Mouse (Mus musculus): ENCODE results near the gene Gm14496.
"Not testable (repeated sequence)": the region's sequence is repeated elsewhere in the genome, so short reads cannot be mapped to it uniquely, and the experiment has no call there.

Gm14496 gene

DNA sequence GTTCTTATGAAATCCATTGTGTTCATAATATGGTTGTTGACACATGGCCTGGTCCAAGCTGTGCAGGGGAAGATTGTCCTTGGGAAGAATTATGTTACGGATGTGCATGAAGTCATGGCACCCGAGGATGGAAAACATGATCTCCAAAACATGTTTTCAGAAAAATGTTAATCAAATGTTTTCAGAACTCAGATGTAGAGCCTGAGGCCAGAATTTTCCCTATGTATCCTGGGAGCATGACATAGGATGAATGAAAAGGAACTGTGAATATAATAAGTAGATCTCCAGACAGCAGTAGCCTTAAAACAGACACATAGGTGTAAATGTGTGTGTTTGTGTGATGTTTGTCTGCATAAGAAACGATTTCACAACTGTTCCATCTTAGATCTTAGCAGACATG lies at the start of gene Gm14496:
TSS of gene Gm14496 (plus strand) at position 301 of the 400 bp plus-strand sequence.
- DNase-seq = no peak

DNA sequence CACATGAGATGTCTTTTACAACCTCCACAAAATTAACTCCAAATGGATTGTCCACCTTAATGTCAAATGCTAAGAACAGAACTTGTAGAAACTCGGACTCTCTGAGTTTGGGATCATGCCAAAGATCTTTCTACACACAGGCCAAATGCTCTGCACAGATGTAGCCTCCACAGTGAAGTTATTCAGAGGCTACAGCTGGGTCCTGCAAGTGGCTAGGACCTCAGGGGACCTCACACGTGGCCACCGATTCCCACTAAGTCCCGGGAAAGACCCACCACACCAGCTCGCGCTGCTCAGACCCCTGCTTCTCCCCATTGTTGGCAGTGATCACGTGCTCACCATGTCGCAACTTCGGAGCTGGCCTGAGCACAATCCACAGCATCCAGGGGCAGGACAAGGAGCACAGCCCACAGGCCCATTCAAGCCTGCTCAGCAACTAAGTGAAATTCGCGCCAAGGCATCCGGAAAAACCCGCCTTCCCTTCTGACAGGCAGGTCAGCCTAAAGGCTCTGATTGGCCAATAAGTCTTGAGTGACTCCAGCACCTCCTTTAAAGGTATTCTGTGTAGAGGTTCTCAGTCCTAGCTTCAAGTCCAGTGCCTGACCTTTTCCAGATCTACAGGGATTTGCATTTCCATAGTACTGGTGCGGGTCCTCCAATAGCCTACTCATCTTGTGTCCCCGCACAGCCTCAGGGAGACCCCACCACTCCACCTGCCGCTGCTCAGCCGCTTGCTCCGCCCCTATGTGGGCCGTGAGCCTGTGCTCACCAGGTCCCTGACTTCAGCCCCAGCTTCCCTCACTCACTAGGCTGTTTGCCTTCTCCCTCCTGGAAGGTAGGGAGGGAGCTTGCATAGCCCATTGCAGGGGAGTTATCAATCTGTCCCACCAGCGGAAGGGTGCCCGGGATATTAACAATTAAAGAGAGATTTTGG lies 37.9 kb upstream of the Gm14496 start:
- not testable (repeated sequence) for DNase-seq

DNA sequence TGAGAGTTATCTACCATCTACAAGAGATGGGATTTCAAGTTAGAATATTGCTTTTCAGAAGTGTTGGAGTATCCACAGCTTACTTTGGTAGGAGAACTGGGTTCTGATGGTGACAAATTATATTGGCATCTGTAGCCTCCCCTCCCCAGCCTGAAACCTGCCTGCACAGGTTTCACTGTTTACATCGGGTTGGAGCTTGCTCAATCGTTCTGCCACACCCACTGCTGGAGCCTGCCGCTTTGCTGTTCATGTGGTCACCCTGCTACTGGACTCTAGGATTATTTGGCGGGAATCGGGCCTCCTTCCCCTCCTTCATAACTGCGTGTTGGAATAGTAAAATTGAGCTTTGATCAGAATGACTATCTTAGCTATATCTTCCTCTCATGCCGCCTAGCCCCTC lies 22.5 kb upstream of the Gm14496 start:
- no peak for DNase-seq

DNA sequence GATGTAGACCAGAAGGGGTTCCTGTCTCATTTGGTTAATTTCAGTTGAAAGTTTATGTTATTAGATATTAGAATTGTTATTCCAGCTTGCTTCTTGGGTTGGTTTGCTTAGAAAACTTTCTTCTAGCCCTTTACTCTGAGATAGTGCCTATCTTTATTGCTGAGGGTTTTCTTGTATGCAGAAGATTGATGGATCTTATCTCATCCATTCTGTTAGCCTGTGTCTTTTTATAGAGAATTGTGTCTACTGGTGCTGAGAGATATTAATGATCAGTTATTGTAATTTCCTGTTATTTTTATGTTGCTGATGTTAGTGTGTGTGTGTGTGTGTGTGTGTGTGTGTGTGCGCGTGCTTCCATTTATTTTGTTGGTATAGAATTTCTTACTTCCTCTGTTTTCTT lies 21.7 kb upstream of the Gm14496 start:
- DNase-seq = no peak

DNA sequence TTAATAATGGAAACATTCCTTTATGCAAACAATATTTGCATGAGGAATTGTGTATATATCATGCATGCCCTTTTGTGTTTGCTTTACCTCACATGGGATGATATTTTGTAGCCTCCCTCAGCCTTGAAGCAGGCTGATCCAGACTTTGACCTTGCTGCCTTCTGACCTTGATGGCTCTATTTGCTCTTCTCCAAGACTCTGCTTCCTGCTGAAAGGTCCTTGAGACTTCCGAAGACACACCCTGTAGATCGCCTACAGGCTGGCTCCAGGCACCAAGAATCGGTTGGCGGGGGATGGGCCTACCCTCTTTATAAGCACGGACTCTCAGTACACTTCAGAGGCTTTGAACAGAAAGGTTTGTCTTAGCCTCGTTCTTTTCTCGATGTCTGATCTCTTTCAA lies 9.0 kb upstream of the Gm14496 start:
- not testable (repeated sequence) for DNase-seq
